Mouse (Mus musculus) mature B cell (primary cell): ENCODE results near the gene Gm12184.
"Not testable (repeated sequence)": the region's sequence is repeated elsewhere in the genome, so short reads cannot be mapped to it uniquely, and the experiment has no call there.

Source experiments
- in situ Hi-C: fragments of 300-500 bp; cut with MboI; formaldehyde crosslinking; loops from 2 replicates; pipeline ENCODE4 v1.14.3; 2019

Gene Gm12184

DNA sequence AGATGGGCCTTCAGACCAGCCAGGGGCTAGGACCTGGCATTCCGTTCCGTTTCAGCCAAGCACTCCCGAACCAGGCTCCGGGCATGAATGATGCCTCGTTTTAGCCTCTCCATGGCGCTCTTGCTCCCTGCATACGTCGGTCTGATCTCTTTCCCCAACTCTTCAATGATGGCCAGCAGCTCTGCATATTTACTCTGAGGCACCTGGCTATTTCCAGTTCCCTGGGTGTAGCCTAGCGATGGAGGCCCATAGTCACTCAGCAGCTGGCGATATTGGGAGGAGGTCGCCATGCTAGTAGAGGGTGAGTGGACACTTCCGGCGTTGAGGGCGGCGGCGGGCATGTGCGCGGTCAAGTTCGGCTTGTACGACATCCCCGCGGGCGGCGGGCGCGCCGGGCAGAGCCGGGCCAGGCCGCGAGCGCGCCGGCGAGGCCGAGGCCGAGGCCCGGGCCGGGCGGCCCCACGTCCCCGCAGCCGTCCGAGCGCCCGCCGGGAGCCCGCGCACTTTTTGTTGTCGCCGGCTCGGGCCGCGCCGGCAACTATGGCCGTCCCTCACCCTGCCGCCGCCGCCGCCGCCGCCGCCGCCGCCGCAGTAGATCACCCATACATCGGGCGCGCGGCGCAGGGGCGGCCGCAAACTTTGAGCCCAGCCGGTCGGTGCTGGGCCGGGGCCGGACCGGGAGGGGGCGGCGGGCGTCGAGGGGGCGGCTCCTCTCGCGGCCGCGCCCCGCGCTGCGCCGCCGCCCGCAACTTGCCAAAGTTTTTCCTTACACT, at the start of gene Gm12184, which contains the start of gene Trim7:
Gene Gm12184 (minus strand): TSS at position 677 of the 773 bp plus-strand sequence.
Gene Trim7 (plus strand): TSS at position 162 of the 773 bp plus-strand sequence.
- in situ Hi-C loops: not testable (repeated sequence)

DNA sequence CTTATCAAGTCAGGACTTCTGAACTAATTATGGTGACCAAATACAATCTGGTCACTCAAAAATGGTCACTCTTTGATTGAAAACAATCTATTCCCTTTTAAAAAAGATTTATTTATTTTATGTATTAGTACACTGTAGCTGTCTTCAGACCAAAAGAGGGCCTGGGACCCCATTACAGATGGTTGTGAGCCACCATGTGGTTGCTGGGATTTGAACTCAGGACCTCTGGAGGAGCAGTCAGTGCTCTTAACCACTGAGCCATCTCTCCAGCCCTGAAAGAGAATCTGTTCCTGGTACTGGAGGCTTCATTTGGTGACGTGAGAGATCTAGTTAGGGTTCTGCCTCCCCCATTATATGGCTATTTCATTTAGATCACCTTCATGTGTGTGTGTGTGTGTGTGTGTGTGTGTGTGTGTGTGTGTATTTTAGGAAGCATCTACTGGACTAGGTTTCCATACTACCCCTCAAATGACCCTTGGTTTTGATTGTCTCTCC, 48.9 kb upstream of the Gm12184 start:
- in situ Hi-C loops: not testable (repeated sequence)

DNA sequence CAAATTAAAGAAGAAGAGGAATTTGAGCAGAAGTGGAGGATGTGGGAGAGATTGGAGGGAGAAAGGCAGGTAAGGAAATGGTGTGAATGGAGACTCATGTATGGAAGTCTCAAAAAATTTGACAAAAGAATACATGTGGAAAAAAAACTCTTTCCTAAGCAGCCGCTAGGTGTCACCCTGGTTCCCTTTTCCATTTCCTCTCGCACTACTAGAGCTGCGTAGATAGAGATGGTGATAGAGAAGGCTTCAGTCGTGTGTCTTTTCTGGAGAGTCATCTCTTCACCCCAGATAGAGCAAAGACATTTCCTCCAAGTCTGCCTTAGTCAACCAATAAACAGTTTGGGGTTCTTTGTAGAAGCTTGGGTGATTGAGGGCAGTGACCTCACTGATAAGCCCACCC, 48.0 kb upstream of the Gm12184 start:
- in situ Hi-C loops: no loop called here

DNA sequence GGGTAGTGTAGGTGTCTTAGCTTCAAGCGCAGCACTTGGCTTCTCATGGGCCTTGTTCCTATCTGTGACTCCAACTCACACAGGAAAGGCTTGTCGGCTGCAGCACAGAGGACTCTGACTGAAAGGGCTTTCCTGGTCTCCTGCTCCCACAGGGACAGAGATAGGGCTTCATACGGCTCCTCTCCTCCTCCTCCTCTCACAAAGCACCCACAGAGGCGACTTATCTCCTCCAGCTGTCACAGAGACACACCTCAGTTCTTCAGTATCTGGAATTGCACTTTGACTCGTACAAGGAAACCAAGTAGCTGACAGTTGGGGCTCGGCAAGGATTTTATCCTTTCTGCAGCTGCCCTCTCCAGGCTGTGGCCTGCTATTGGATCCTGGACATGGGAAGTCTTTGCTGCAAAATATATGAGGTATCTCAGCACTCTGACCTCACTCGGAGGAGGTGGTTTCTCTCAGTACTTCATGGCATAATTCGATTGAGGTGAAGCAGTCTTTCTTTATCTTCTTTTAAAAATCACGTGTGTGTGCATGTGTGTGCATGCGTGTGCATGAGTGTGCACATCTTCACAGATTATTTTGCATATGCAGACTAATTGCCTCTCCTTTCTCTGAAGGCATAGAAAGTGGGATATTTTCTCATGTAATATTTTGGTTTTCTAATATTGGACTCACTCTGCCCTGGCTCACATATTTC, 47.3 kb upstream of the Gm12184 start:
- in situ Hi-C loops: no loop called here

DNA sequence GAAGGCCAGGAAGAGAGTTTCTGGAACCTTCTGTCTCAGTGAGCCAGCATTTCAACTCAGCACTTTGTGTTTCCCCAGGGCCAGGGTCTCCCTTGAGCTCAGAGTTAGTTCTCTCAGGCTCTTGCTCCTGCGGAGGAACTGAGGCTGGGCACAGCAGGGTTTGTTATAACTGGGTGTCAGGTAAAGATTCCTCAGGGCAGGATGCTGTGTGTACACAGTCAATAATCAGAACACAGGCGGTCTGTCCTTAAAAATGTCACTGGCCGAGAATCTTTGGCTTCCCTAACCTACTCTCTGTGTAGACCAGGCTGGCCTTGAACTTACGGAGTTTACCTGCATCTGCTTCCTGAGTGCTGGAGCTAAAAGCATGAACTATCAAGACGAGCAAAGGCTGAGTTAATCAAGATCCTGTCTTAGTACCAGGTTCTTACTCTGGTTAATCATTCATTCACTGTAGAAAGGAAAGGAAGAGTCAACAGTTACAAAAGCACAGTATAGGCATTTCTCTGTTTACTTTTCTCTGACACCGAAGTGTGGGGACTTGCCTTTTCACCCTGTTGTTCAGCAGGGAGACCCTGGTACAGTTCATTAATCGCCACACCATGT, 46.3 kb upstream of the Gm12184 start:
- in situ Hi-C loops: no loop called here

DNA sequence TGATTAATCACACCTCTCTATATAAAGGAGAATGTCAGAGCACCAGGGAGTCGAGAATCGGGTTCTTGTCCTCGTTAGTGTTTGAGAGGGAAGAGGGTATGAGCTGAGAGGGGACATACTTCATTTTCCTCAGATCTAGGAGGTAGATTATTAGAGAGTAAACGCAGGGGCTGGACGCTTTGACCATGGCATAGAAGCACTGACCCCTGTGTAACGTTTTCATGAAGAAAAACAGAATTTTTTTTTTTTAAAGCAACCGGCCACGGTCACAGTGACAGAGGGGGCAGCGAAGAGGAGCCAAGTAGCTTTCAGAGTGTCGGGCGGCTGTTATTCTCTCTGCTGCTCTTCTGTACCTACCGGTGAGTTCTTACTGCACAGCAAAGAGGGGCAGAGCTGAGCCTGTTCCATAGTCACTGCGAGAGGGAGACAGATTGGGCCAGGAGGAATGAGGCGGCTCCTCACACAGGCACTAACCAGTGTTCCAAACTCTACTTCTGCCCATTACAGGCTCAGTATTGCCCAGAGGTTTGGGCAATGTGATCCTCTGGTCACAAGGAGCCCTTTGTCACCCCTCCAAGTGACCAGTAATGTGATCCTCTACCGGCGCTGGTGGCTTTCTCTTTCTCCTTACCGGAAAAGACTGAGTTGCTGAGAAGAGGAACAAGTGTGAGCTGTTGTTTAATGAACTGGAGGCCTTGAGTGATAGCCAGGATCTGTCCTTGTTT, 45.5 kb upstream of the Gm12184 start:
- in situ Hi-C loops: no loop called here

DNA sequence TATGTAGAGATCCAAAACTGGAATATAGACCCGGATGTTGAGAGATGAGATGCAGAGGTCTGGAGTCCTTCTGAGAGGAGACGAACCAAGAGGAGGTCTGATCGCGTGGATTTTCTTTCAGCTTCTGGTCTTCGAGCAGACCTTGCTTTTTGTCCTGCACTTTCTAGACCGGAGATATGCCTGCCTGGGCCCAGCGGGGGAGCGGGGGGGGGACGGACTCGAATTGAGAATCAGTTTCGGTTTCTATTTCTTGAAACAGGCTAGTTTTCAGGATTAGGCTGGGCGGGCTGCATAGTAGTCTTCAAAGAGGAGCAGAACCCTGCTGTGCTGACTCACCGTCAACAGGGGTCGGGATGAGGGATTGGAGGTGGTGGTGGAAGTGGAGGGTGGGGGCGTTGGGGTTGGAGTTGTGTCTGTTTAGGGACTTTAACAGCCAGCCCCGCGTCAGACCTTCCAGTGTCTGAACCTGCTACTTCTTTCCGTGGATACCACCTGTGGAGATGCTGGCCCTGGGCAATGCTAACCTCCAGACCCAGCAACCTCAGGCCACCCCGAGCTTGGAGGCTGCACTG, 44.8 kb upstream of the Gm12184 start, which contains the start of gene Irgm1:
Gene Irgm1 (minus strand): TSS at position 483 of the 572 bp plus-strand sequence.
- in situ Hi-C loops: no loop called here

DNA sequence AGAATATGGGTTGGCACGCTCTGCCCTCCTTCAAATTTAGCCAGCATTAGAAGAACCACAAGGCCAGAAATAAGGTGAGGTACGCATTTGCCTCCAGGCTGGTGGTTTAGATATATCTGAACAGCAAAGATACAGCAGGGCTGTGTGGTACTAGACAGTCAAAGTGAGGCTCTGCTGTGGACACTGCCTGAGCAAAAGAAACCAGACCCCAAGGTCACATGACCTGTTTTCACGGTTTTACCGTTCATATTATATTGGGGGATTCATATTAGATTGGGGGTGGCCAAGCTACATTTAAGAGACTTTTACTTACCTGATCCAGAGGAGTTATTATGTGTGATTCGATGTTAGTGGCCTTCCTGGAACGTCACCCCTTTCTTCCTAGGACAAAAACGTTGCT, 44.3 kb upstream of the Gm12184 start:
- in situ Hi-C loops: no loop called here

DNA sequence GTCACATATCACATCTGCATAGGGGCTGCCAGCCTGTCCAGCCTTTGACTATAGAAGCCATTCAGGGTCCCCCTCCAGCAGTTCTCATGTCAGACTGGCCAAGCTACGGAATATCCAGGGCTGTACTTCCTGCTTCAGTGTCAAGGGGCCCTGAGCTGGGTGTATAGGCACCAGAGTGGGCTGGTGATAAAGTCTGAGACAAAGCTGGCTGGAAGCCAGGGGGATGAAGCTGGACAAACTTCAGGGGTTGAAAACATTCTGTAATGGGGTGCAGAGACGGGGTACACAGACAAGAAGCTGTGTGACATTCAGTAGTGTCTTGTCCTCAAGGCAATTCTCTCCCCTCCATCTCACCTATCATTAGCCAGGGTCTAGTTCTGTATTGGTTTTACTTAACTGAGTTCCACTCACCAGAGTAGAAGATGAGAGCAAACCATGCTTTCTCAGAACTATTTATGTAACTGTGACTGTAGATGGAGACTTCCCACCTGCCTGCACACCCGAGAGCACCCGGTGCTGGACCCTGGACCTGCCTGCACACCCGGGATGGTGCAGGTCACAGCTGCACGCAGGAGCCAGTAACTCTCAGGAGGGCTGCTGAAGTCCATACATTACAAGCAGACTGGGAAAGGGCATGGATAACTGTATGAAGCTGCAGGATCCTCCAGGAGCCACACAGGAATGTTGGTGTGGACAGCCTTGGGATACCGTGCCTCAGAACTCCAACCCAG, 43.1 kb upstream of the Gm12184 start:
- in situ Hi-C loops: no loop called here

DNA sequence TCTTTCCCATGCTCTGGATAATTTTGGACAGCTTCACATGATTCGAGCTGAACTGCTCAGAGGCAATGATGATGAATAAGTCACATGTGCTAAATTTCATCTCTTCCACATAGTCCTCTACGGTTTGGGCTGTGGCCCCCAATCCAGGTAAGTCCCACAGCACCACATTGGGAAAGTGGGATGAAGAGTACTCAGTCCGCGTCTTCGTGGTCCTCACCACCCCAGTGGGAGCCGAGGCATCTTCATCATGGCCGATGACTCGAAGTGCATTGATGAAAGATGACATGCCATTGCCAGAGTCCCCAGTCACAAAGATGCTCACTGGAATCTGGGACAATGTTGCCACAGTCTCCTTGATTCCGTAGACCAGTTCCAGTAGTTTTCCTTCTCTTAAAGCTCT, 40.0 kb upstream of the Gm12184 start:
- in situ Hi-C loops: no loop called here

DNA sequence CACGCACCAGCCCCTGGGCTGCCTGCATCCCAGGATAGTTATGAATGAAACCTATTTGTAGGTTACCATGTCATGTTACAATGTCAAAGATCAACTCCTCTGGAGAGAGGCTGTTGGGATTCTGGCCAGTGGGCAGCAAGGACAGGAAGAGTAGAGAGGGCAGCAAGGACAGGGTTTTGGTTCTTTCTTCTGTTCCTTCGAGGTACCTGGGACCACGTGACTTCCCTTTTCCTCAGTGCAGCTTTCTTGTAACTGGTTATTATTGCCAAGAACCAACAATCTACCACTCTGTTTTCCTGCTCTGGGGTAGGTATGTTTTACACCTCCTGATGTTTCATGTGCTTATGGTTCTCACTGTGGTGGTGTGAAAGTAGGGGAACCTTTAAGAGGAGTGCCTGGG, 37.4 kb upstream of the Gm12184 start:
- in situ Hi-C loops: loop anchor here (5.0 kb wide), 1 partner anchor 233 kb away; no protein-coding TSS in a partner anchor

DNA sequence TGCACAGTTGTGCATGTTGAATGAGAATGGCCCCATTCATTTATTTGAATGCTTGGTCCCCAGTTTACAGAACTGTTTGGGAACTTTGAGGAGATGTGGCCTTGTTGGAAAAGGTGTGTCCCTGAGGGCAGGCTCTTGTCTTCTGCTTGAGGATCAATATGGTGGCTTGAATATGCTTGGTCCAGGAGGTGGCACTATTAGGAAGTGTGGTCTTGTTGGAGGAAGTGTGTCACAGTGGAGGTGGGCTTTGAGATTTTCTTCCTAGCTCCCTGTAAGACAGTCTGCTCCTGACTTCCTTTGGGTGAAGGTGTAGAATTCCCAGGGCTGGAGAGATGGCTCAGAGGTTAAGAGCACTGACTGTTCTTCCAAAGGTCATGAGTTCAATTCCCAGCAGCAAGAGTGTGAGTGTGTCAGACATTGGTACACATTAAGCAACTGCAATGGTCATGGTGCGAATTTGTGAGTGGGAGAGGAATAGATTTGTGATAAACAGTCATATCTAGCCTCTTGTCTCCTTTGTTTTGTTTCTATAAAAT, 36.4 kb upstream of the Gm12184 start:
- in situ Hi-C loops: loop anchor here (5.0 kb wide), 1 partner anchor 234 kb away; no protein-coding TSS in a partner anchor

DNA sequence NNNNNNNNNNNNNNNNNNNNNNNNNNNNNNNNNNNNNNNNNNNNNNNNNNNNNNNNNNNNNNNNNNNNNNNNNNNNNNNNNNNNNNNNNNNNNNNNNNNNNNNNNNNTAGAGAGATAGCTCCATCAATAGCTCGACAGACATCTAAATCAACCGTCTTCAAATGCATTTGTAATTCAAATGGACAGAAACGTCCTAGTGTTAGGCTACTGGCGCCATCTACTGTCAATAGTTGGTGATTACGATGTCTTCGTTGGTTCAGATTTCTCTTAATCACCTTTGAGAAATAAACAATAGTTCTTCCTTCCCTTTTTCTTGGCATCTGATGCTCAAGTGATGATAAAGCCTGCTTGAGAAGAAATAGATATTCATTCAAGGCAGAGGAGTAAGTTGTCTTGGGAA, 32.6 kb upstream of the Gm12184 start:
- in situ Hi-C loops: loop anchor here (5.0 to 10.0 kb wide), 2 partner anchors 72 to 386 kb away; partner anchors contain the start of gene Mgat1

DNA sequence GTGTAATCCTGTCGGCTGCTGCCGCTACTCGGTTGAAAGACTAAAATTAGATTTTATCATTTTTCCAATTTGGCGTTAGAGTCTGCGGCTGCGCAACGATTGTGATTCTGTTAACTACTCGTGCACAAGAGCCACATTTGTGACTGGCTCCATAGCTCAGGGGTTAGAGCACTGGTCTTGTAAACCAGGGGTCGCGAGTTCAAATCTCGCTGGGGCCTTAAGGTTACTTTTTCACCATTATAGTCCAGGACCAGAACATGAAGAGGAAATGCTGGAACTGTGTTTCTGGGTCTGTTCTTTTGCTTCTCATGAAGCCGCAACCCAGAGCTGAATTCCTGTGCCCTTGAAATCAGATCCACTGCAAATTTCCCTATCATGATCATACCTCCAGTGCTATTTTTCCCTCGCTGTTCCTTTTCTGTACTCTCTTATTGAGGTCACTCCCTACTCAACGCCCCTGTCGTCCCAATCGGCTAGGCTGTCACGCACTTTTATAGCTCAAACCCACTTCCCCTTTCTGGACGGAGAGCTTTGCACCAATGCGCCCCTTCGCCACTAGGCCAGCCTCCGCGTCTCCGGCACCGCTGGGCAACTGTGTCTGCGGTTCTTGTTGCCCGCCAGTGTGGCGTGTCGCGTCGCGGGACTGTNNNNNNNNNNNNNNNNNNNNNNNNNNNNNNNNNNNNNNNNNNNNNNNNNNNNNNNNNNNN, 27.2 kb upstream of the Gm12184 start:
- in situ Hi-C loops: loop anchor here (10.0 kb wide), 1 partner anchor 391 kb away; the partner anchor contains the start of gene Mgat1

DNA sequence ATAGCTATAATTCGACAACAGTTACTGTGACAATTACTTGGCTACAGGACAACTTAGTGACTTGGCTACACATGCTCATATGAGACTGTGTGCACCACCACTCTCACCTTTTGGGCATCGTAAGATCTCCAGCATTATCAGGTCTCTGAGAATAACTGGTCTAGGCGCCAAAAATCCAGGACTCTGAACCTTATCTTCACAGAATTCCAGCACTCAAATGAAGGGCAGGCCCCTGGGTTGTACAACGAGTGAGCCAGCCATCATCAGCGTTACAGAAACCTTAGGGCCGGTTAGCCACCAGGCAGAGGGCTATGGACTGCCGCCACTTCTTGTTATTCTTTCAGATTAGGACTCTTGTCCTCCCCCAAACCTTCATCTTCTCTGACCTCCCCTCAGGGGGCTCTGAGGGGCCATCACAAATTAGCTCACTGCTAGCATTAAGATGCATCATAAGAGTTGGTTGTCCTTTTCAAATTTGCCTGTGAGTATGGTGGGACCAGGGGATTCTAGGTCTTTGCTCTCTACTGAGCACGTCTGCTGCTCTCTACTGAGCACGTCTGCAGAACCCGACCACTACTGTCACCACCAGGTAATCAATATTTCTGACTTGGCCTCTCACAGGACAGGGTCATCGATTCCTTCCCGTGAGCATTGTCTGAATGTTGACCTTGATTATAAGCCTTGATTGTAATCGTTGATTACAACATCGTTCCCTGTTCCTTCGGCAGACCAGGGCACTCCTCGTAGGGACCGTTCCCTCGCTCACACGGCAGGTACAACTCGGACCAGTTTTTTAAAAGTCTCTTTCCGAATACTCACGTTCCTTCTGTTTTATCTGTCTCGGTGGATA, 26.4 kb upstream of the Gm12184 start:
- in situ Hi-C loops: loop anchor here (10.0 kb wide), 1 partner anchor 392 kb away; the partner anchor contains the start of gene Mgat1

DNA sequence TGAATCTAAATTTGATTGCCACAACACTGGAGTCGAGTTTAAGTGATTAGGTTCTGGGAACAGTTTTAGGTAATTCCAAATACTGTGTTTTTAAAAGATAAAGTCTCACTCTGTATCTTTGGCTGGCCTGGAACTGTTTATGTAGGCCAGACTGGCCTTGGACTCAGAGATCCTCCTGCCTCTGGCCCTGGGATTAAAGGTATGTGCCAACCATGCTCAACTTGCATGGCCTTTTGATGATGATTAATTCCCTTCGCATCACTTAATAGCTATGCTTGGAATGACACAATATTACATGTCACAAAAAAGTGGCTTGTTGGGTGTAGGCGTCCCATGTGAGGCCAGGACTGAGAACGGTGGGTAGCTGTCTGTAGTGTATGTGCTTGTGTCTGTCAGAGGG, 25.7 kb upstream of the Gm12184 start:
- in situ Hi-C loops: loop anchor here (10.0 kb wide), 1 partner anchor 393 kb away; the partner anchor contains the start of gene Mgat1

DNA sequence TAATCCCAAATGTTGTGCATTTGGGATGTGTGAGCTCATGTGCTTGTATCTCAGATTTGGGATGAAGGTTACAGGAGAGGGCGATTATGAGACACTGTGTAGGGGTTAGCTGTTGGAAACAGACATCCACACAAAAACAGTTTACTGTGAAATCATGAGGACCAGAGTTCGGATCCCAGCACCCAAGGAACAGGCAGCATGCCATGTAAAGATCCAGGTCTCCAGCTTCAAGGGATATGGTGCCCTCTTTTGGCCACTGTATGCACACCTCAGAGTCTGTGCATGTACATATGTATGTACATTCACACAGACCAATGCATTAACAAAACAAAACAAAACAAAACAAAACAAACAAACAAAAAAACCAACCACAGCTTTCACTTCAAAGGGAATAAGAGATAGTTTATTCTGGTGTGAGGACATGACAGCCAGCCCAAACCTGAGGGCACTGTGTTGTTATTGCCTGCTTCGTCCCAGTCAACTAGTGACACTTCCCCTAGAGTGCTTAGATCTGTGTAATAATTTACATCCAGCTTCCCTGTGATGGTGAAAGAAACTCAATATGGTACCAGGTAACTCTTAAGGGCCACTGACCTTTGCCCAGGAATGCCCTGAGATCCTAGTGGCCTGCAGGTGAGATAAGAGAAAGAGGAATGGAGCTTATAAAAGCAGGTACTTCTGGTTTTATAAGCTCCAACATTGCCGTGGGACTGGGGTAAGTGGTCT, 25.0 kb upstream of the Gm12184 start:
- in situ Hi-C loops: loop anchor here (10.0 kb wide), 1 partner anchor 393 kb away; the partner anchor contains the start of gene Mgat1

DNA sequence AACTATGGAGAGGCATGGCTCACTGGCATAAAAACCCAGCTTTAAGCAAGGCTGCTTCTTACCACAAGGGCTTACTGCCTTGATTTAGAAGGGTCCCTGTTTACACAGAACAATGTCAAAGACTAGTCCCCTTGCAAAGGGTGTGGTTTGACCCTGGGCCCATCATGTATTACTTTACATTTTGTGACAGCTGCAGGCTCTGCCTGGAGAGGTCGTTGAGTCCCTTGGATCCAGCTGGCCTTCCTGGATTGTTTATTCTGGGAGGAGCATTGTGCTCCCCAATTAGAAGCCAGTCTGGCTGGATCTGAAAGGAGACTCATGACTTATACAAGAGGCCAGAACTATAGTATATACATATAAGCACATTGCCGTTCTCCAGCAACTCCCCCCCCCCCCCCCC, 23.8 kb upstream of the Gm12184 start:
- in situ Hi-C loops: loop anchor here (10.0 kb wide), 1 partner anchor 395 kb away; the partner anchor contains the start of gene Mgat1
